Mouse (Mus musculus): ENCODE measurements around the gene Cc2d2a. TPM values are rescaled to one million over a fixed set of nuclear protein-coding genes. Genes with fewer than 3 reads are reported as not detected.
A peak's percentile ranks its signal among the peaks of the same experiment; 100 is the strongest.

Gene Cc2d2a
- polyA plus RNA-seq, 1 experiment from 2014 or later = 10.8 TPM

DNA sequence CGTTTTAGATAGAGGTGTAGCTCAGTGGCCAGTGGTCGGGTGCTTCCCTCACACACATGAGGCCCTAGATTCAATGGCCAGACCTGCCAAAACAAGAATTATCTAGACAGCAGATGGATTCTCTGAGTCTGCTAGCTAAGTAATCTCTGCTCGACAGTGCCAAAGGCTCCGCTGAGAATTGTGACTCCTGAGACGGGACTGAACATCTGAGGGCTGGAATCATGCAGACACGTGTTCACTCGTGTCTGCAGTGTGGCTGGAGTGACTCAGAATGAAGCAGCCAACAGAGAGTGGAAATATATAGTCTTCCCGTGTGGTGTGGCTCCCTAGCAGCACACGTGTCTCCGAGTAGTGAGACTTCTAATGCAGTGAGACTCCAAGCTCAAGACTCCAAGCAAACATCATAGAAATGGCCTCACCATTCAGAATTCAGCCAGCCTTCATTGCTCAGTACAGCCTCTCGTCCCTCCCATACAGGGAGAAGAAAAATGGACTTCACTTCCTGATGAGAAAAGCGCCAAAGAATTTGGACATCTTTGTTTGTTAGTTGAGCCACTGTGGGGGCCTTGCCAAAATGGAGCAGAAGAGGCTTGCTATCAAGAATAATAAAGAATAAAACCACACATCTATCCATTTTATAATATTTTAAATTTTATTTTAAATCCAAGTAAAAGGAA, 14.9 kb upstream of the Cc2d2a start:
- Histone ChIP-seq H3K4me1 (replicated peaks; ENCODE audit: insufficient read depth, low read length) (no peaks in the 10 kb centered on the region), H3K4me2 (ENCODE audit: low read length) (no peak overlapping the region), H3K4me3 (replicated peaks; ENCODE audit: low read depth, low read length) (no peak overlapping the region), H3K9ac (ENCODE audit: low read depth, low read length) (no peak overlapping the region), H3K36me3 (ENCODE audit: insufficient read depth, low read length) (no peaks in the 10 kb centered on the region), H3K27ac (no peak overlapping the region), H3K27me3 (ENCODE audit: insufficient read depth, low read length) (no peaks in the 10 kb centered on the region), H3K9me3 (replicated peaks; ENCODE audit: low read length) (no peaks in the 10 kb centered on the region)
- DNase-seq (ENCODE audit: low spot score) = no peak
- no peak for ATAC-seq (replicated peaks; ENCODE audit: low FRiP score, low read depth)
- WGBS = 76% methylated on average over 12 of the region's 12 CpGs
- TF ChIP-seq CTCF (IDR thresholded peaks at IDR 0.05; ENCODE audit: low read depth) = no peak

- Histone ChIP-seq H3K9ac (ENCODE audit: low read depth, low read length) (no peak overlapping the region; the same call in 1 of the 2 replicates), H3K4me1 (replicated peaks; ENCODE audit: insufficient read depth, low read length) (peaks cover 8% of the 10 kb centered on the region; the same call in 1 of the 2 replicates), H3K36me3 (ENCODE audit: insufficient read depth, low read length) (0 out of 2 replicates have a peak, but pooled peaks cover under 1% of the 10 kb centered on the region), H3K4me3 (replicated peaks; ENCODE audit: low read depth, low read length) (no peak overlapping the region), H3K27me3 (ENCODE audit: insufficient read depth, low read length) (no peaks in the 10 kb centered on the region), H3K27ac (peak overlapping the region; percentile 93), H3K9me3 (replicated peaks; ENCODE audit: low read length) (no peaks in the 10 kb centered on the region), H3K4me2 (ENCODE audit: low read length) (peak overlapping the region; percentile 70; the same call in 1 of the 2 replicates)
- TF ChIP-seq CTCF (IDR thresholded peaks at IDR 0.05; ENCODE audit: low read depth) = no peak
- WGBS = 97% methylated on average over 3 of the region's 3 CpGs
- no peak for DNase-seq (ENCODE audit: low spot score)
- no peak for ATAC-seq (replicated peaks; ENCODE audit: low FRiP score, low read depth)
Measured at GRCm38 (mm10) chr5:43661498-43661897, 648 bp upstream of the Cc2d2a start.

GRCm38 (mm10) chr5:43663531-43663930, 1.4 kb downstream of the Cc2d2a start:
- H3K4me3 ChIP-seq (replicated peaks; ENCODE audit: low read depth, low read length) = peak overlapping the region; percentile 59
- H3K36me3 ChIP-seq (ENCODE audit: insufficient read depth, low read length) = peaks cover 6% of the 10 kb centered on the region; the same call in 1 of the 2 replicates
- peak overlapping the region; percentile 70 for H3K4me2 ChIP-seq (ENCODE audit: low read length)
- WGBS = 21% methylated on average over 6 of the region's 6 CpGs
- no peaks in the 10 kb centered on the region for H3K27me3 ChIP-seq (ENCODE audit: insufficient read depth, low read length)
- H3K9ac ChIP-seq (ENCODE audit: low read depth, low read length) = 0 out of 2 replicates have a peak overlapping the region, but pooled peaks have one; percentile 5
- H3K27ac ChIP-seq = 0 out of 2 replicates have a peak overlapping the region, but pooled peaks have one; percentile 93
- H3K9me3 ChIP-seq (replicated peaks; ENCODE audit: low read length) = no peaks in the 10 kb centered on the region
- no peak for TF ChIP-seq CTCF (IDR thresholded peaks at IDR 0.05; ENCODE audit: low read depth)
- ATAC-seq (replicated peaks; ENCODE audit: low FRiP score, low read depth) (peak; percentile 37), DNase-seq (ENCODE audit: low spot score) (peak; percentile 59)
- H3K4me1 ChIP-seq (replicated peaks; ENCODE audit: insufficient read depth, low read length) = peaks cover 8% of the 10 kb centered on the region; the same call in 1 of the 2 replicates

- no peaks in the 10 kb centered on the region for H3K27me3 ChIP-seq (ENCODE audit: insufficient read depth, low read length)
- no peak overlapping the region for H3K27ac ChIP-seq
- H3K4me1 ChIP-seq (replicated peaks; ENCODE audit: insufficient read depth, low read length) = peaks cover 8% of the 10 kb centered on the region; the same call in 1 of the 2 replicates
- no peak for TF ChIP-seq CTCF (IDR thresholded peaks at IDR 0.05; ENCODE audit: low read depth)
- 30% methylated on average over 5 of the region's 5 CpGs for WGBS
- DNase-seq (ENCODE audit: low spot score) = peak; percentile 67
- peaks cover 8% of the 10 kb centered on the region; the same call in 1 of the 2 replicates for H3K36me3 ChIP-seq (ENCODE audit: insufficient read depth, low read length)
- no peaks in the 10 kb centered on the region for H3K9me3 ChIP-seq (replicated peaks; ENCODE audit: low read length)
- no peak for ATAC-seq (replicated peaks; ENCODE audit: low FRiP score, low read depth)
- no peak overlapping the region for H3K9ac ChIP-seq (ENCODE audit: low read depth, low read length)
- H3K4me3 ChIP-seq (replicated peaks; ENCODE audit: low read depth, low read length) = no peak overlapping the region
- H3K4me2 ChIP-seq (ENCODE audit: low read length) = peak overlapping the region; percentile 39
Measured at GRCm38 (mm10) chr5:43665144-43665543, 3.0 kb downstream of the Cc2d2a start.

GRCm38 (mm10) chr5:43669118-43669645, 7.0 kb downstream of the Cc2d2a start:
- no peak overlapping the region for H3K9ac ChIP-seq (ENCODE audit: low read depth, low read length)
- H3K27me3 ChIP-seq (ENCODE audit: insufficient read depth, low read length) = no peaks in the 10 kb centered on the region
- H3K4me1 ChIP-seq (replicated peaks; ENCODE audit: insufficient read depth, low read length) = no peaks in the 10 kb centered on the region
- peak; percentile 13 for DNase-seq (ENCODE audit: low spot score)
- no peak for ATAC-seq (replicated peaks; ENCODE audit: low FRiP score, low read depth)
- no peak overlapping the region for H3K27ac ChIP-seq
- no peak overlapping the region for H3K4me3 ChIP-seq (replicated peaks; ENCODE audit: low read depth, low read length)
- no peaks in the 10 kb centered on the region for H3K9me3 ChIP-seq (replicated peaks; ENCODE audit: low read length)
- H3K36me3 ChIP-seq (ENCODE audit: insufficient read depth, low read length) = peaks cover 14% of the 10 kb centered on the region; the same call in 1 of the 2 replicates
- no peak for TF ChIP-seq CTCF (IDR thresholded peaks at IDR 0.05; ENCODE audit: low read depth)
- no peak overlapping the region for H3K4me2 ChIP-seq (ENCODE audit: low read length)
- 64% methylated on average over 8 of the region's 8 CpGs for WGBS

GRCm38 (mm10) chr5:43672177-43672911, 10.2 kb downstream of the Cc2d2a start:
- TF ChIP-seq CTCF (IDR thresholded peaks at IDR 0.05; ENCODE audit: low read depth) = peak; percentile 87
- Histone ChIP-seq H3K27ac (peak overlapping the region; percentile 93), H3K4me3 (replicated peaks; ENCODE audit: low read depth, low read length) (peak overlapping the region; percentile 44), H3K4me2 (ENCODE audit: low read length) (peak overlapping the region; percentile 79), H3K36me3 (ENCODE audit: insufficient read depth, low read length) (peaks cover 14% of the 10 kb centered on the region; the same call in 1 of the 2 replicates), H3K4me1 (replicated peaks; ENCODE audit: insufficient read depth, low read length) (no peaks in the 10 kb centered on the region), H3K27me3 (ENCODE audit: insufficient read depth, low read length) (no peaks in the 10 kb centered on the region), H3K9me3 (replicated peaks; ENCODE audit: low read length) (no peaks in the 10 kb centered on the region), H3K9ac (ENCODE audit: low read depth, low read length) (peak overlapping the region; percentile 74)
- 1% methylated on average over 12 of the region's 12 CpGs for WGBS
- ATAC-seq (replicated peaks; ENCODE audit: low FRiP score, low read depth) = peak; percentile 94
- DNase-seq (ENCODE audit: low spot score) = peak; percentile 98

Measured in kidney, postnatal 0 days (tissue).